Mouse (Mus musculus) stomach, embryonic 14.5 days (tissue): ENCODE data around the gene Ipo4. TPM values are rescaled to one million over a fixed set of nuclear protein-coding genes. Genes with fewer than 3 reads are reported as not detected.

Experiments
- ATAC-seq: fragments of 200-750 bp; cut with Nextera tagmentation; 2 replicates; pipeline ENCODE4 v1.8.0; 2017; ENCODE audit warnings: low read depth, moderate TSS enrichment; ENCODE audit not compliant: insufficient number of reproducible peaks, insufficient read depth, low FRiP score
- H3K27ac ChIP-seq: fragments of 300-500 bp; sonication (generic); 2 replicates; pipeline ENCODE4 v1.5.1; 2014; ENCODE audit warnings: mild to moderate bottlenecking, low read length, moderate library complexity, mixed read lengths
- H3K27me3 ChIP-seq: fragments of 300-500 bp; sonication (generic); 2 replicates; pipeline ENCODE4 v1.6.1; 2014; ENCODE audit warnings: low read length, control low read depth, mixed read lengths; ENCODE audit not compliant: control insufficient read depth, insufficient read depth
- H3K36me3 ChIP-seq: fragments of 300-500 bp; sonication (generic); 2 replicates; pipeline ENCODE4 v1.6.1; 2014; ENCODE audit warnings: mild to moderate bottlenecking, control low read depth, low read length, moderate library complexity, mixed read lengths; ENCODE audit not compliant: control insufficient read depth, insufficient read depth
- H3K4me1 ChIP-seq: fragments of 300-500 bp; sonication (generic); 2 replicates; pipeline ENCODE4 v1.6.1; 2014; ENCODE audit warnings: low read length, control low read depth, mixed read lengths; ENCODE audit not compliant: control insufficient read depth, insufficient read depth
- H3K4me2 ChIP-seq: fragments of 300-500 bp; sonication (generic); replicated peaks from 2 replicates; pipeline ENCODE4 v1.6.1; 2014; ENCODE audit warnings: low read depth, low read length, control low read depth
- H3K4me3 ChIP-seq: fragments of 300-500 bp; sonication (generic); 2 replicates; pipeline ENCODE4 v1.5.1; 2014; ENCODE audit warnings: low read depth, low read length, control low read depth
- H3K9ac ChIP-seq: fragments of 300-500 bp; sonication (generic); replicated peaks from 2 replicates; pipeline ENCODE4 v1.6.1; 2014; ENCODE audit warnings: low read depth, mild to moderate bottlenecking, control low read depth, low read length, moderate library complexity, mixed read lengths
- H3K9me3 ChIP-seq: fragments of 300-500 bp; sonication (generic); 2 replicates; pipeline ENCODE4 v1.6.1; 2016; ENCODE audit warnings: low read depth, low read length, control low read depth; ENCODE audit not compliant: control insufficient read depth
- WGBS: fragments of 180-500 bp; shearing (Covaris S2); extraction: QIAGEN DNeasy Blood & Tissue Kit; methylation state at CpG from one replicate; pipeline ENCODE4 v1.1.7; 2014; 5-methylcytosine and 5-hydroxymethylcytosine counted together
- polyA plus RNA-seq: library from polyadenylated mRNA; unstranded; fragments of >200 nt; fragmentation: Nextera tagmentation; extraction: Ambion mirVana; gene quantifications from 2 replicates; pipeline ENCODE4 v1.2.1, GENCODE M21; 2014

The Ipo4 gene
- polyA plus RNA-seq, 1 experiment from 2014 or later: 93.6 TPM

DNA sequence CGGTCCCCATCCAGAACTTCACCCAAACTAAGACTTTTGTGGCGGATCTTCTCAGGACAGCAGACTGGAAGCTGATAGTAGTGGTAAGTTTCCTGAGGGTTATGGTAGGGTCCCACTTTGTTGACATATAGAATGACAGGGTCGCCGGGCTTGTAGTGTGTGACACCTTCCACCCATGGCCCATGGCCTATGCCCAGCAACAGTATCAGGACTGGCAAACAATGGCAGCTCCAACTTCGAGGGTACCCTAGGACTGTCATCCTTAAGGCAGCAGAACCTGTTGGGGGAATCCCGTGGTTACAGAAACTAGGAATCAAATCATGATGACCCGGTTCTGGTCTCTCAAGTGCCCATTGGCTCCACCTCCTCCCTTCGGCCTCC lies 6.9 kb upstream of the Ipo4 start:
- Histone ChIP-seq H3K4me3 (peak overlapping the region; percentile 67), H3K4me1 (peaks cover 10% of the 10 kb centered on the region; the same call in 1 of the 2 replicates), H3K9me3 (no peaks in the 10 kb centered on the region), H3K36me3 (peaks cover 40% of the 10 kb centered on the region), H3K27me3 (no peaks in the 10 kb centered on the region), H3K4me2 (peak overlapping the region; percentile 76), H3K9ac (peak overlapping the region; percentile 89), H3K27ac (peak overlapping the region; percentile 95; the same call in 1 of the 2 replicates)
- ATAC-seq: 0 out of 2 replicates have a peak, but pooled peaks have one; percentile 6
- 21% methylated on average over 8 of the region's 8 CpGs for WGBS

DNA sequence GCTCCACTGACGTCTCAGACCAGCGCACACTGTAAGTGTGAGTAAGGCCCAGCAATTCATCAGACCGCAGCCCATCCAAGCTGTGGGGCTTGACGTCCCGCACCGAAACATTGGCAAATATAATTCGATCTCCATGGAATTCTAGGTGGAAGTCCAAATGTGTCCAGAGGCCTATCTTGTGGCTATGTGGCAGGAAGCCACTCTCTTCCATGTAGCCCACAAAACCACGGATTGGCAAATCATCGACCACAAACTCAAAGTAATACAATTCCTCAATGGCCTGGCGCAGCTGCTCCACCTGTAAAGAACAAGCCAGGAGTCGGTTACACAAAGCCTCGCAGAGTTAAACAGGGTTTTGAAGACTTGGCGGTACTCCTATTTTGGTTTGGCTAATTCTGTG lies 5.5 kb upstream of the Ipo4 start:
- 94% methylated on average over 13 of the region's 13 CpGs for WGBS
- Histone ChIP-seq H3K4me3 (no peak overlapping the region), H3K4me2 (no peak overlapping the region), H3K9me3 (no peaks in the 10 kb centered on the region), H3K27ac (no peak overlapping the region), H3K4me1 (peaks cover 10% of the 10 kb centered on the region; the same call in 1 of the 2 replicates), H3K36me3 (peaks cover 48% of the 10 kb centered on the region), H3K9ac (no peak overlapping the region), H3K27me3 (no peaks in the 10 kb centered on the region)
- ATAC-seq: no peak

DNA sequence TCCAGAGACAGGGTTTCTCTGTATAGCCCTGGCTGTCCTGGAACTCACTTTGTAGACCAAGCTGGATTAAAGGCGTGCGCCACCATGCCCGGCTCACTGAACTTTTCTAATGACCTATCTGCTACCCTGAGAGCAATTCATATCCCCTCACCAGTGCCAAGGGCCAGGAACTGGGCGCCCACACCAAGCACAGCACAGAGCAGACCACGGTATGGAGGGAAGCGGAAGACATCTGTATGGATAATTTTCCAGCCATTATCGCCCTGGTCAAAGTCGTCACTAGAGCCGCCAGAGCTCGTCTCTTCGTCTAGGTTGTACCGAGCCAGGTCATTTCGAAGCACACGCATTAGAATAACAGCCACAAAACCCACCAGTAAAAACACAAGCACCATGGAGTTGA lies 5.1 kb upstream of the Ipo4 start:
- no peaks in the 10 kb centered on the region for H3K27me3 ChIP-seq
- H3K27ac ChIP-seq: no peak overlapping the region
- peaks cover 50% of the 10 kb centered on the region for H3K36me3 ChIP-seq
- H3K9ac ChIP-seq: no peak overlapping the region
- 95% methylated on average over 14 of the region's 14 CpGs for WGBS
- H3K4me2 ChIP-seq: no peak overlapping the region
- H3K4me1 ChIP-seq: peaks cover 10% of the 10 kb centered on the region; the same call in 1 of the 2 replicates
- H3K9me3 ChIP-seq: no peaks in the 10 kb centered on the region
- no peak overlapping the region for H3K4me3 ChIP-seq
- no peak for ATAC-seq

DNA sequence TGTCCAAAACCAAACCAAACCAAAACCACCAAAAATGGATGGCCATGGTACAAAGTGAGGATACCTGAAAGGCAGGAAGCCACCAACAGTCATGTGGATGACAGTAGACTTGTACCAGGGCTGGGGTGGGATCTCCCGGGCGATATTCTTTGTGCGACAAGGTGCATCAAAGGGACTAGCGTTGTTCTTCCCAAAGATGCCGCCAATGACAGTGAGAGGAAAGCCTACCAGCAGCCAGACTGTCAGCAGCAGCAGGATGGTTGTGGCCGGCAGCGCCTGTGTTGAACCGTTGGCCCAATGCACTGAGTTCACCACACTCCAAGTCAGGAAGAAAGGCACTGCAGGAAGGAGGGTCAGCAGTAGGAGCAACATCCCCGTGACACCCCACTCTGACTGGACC lies 2.0 kb upstream of the Ipo4 start, which contains the start of gene Gm49378:
Gene Gm49378 (minus strand): TSS at position 101 of the 400 bp plus-strand sequence.
- 94% methylated on average over 9 of the region's 9 CpGs for WGBS
- Histone ChIP-seq H3K9ac (no peak within 1 kb of the TSS), H3K4me3 (no peak within 1 kb of the TSS), H3K36me3 (peaks cover 63% of the 10 kb centered on the region), H3K27ac (no peak within 1 kb of the TSS), H3K9me3 (no peaks in the 10 kb centered on the region), H3K4me2 (no peak within 1 kb of the TSS), H3K27me3 (no peaks in the 10 kb centered on the region), H3K4me1 (peaks cover 9% of the 10 kb centered on the region; the same call in 1 of the 2 replicates)
- no peak for ATAC-seq

DNA sequence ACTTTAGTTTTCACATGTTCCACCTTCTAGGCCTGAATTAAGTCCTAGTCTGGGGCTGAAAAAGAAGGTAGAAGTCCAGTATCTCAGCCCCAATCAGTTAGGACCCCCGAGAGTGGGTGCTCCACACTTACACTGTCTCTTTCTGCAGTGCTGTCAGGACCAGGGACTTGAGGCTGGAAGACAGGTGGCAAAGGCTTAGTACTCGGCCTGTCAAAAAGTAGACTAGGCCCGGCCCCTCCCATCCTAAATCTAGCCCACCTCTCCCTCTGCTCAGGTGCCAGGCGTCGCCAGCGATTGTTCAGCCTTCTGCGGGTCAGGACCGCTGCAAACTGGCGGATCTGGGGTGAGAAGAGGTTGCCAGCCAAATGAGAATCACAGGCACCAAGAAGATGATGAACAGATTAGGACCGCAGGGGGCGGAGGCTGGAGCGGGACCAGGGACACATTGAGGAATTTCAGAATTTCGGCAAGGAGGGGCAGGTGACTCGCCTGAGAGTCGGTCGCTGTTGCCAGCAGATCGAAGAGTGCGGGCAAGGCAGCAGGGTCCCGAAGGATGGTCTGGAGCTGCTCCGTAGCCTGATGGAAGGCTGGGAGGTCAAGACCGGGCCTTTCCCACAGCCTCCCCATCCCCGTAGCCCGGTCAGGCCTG lies 759 bp downstream of the Ipo4 start:
- peak; percentile 53; the same call in 1 of the 2 replicates for ATAC-seq
- Histone ChIP-seq H3K4me2 (peak overlapping the region; percentile 90), H3K9ac (peak overlapping the region; percentile 39), H3K36me3 (peaks cover 76% of the 10 kb centered on the region), H3K27me3 (no peaks in the 10 kb centered on the region), H3K4me1 (peaks cover 5% of the 10 kb centered on the region; the same call in 1 of the 2 replicates), H3K4me3 (peak overlapping the region; percentile 58), H3K9me3 (no peaks in the 10 kb centered on the region), H3K27ac (peak overlapping the region; percentile 35; the same call in 1 of the 2 replicates)
- 3% methylated on average over 23 of the region's 23 CpGs for WGBS

DNA sequence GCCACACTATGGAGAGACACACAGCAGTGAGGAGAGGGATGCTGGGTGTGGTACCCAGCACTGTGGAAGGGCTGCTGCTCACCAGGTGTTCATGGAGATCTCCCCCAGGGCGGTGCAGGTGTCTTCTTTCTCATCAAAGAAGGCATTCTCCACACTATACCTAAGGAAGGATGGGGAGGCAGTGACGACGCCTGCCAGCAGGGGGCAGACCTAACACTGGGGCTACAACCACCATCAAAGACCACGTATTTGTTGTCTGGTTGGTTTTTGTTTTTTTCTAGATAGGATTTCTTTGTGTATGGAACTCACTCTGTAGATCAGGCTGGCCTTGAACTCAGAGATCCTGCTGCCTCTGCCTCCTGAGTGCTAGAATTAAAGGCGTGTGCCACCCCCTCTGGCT lies 6.4 kb downstream of the Ipo4 start:
- H3K9me3 ChIP-seq: no peaks in the 10 kb centered on the region
- H3K4me2 ChIP-seq: no peak overlapping the region
- H3K36me3 ChIP-seq: peaks cover 80% of the 10 kb centered on the region
- no peaks in the 10 kb centered on the region for H3K4me1 ChIP-seq
- WGBS: 57% methylated on average over 5 of the region's 5 CpGs
- H3K27ac ChIP-seq: no peak overlapping the region
- no peak overlapping the region for H3K4me3 ChIP-seq
- no peak for ATAC-seq
- no peaks in the 10 kb centered on the region for H3K27me3 ChIP-seq
- H3K9ac ChIP-seq: no peak overlapping the region

DNA sequence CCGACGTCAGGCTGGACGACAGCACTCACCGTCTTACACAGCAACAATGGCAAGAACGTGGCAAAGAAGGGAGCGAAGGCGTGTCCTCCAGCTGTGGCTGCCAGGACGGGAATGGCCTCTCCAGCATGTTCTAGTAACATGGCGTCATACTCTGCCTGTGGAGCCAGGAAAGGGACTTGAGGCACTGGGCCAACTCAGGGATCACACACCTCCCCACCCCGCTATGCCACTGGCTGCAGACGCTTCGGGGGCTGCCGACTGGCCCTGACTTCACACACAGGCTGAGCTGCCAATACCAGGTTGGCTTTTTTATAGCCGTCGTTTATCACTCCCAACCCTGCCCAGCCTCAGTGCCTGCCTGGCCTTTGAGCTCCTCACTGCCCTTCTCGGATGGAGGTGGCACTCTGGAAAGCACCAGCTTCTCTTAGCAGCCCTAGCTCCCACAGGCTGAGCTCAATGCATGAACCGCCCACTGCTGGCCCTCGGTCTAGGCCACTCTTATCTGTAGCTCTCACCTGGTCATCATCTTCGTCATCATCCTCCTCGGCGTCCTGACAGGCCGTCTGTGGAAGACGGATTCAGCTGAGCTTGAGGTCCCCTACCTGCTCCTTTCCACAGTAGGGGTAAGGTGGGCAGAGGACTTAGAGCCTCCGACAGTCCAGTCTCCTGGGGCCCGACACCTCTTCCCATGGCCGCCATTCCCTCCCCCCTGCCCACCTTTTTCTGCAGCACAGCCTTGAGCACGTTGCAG lies 7.5 kb downstream of the Ipo4 start:
- no peak overlapping the region for H3K4me3 ChIP-seq
- 88% methylated on average over 27 of the region's 27 CpGs for WGBS
- ATAC-seq: no peak
- H3K27me3 ChIP-seq: no peaks in the 10 kb centered on the region
- no peak overlapping the region for H3K27ac ChIP-seq
- H3K4me2 ChIP-seq: no peak overlapping the region
- H3K36me3 ChIP-seq: peaks cover 71% of the 10 kb centered on the region
- no peaks in the 10 kb centered on the region for H3K4me1 ChIP-seq
- no peak overlapping the region for H3K9ac ChIP-seq
- H3K9me3 ChIP-seq: no peaks in the 10 kb centered on the region

DNA sequence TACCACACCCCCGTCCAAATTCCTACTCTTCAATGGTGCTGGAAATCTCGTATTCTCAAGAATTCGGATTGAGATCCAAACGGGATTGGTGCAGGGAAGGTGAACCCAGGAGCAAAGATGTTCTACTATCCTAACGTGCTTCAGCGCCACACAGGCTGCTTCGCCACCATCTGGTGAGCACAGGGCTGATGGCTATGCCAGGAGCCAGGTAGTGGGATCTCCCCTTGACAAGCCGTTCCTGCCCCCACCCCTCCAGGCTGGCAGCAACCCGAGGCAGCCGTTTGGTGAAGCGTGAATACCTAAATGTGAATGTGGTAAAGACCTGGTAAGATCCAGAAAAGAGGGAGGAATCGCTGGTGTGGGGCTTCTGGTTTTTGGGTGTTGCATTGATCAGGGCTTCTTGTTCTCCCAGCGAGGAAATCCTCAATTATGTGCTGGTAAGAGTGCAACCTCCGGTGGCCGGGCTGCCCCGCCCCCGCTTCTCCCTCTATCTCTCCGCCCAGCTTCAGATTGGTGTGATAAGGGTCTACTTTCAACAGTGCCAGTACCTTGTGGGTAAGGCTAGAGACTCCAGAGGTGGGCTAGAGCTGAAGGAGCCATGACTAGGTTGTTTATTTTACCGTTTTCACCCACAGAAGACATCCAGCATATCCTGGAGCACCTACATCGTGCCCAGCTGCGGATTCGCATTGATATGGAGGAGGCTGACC lies 17.1 kb downstream of the Ipo4 start:
- Histone ChIP-seq H3K27me3 (no peaks in the 10 kb centered on the region), H3K9ac (0 out of 2 replicates have a peak overlapping the region, but pooled peaks have one; percentile 18), H3K4me2 (peak overlapping the region; percentile 39), H3K9me3 (no peaks in the 10 kb centered on the region), H3K27ac (no peak overlapping the region), H3K4me1 (no peaks in the 10 kb centered on the region), H3K36me3 (no peaks in the 10 kb centered on the region; the same call in 1 of the 2 replicates), H3K4me3 (peak overlapping the region; percentile 24)
- 0 out of 2 replicates have a peak, but pooled peaks have one; percentile 47 for ATAC-seq
- whole genome bisulfite sequencing: 36% methylated on average over 22 of the region's 22 CpGs
